Mouse (Mus musculus) MEL (cell line): ENCODE results near the gene H1fx. TPM values are rescaled to one million over a fixed set of nuclear protein-coding genes. Genes with fewer than 3 reads are reported as not detected.

Experiments used
- DNase-seq: peaks from one replicate; pipeline ENCODE4 v3.0.0; 2011; ENCODE audit warnings: low read depth, low spot score
- H3K27ac ChIP-seq: 2 replicates; pipeline ENCODE4 v1.5.1; 2012; ENCODE audit warnings: low read depth, mild to moderate bottlenecking, control low read depth, low read length, moderate library complexity; ENCODE audit not compliant: control insufficient read depth
- H3K27me3 ChIP-seq, 2 experiments: fragments of 150-350 bp in 1 of 2; sonication (generic) in 1 of 2; 2 replicates each; pipeline ENCODE4 v1.6.1; 2012; ENCODE audit warnings: low read length in 2 of 2, mild to moderate bottlenecking in 2 of 2, improper control_type of control experiment in 1 of 2, moderate library complexity in 1 of 2; ENCODE audit not compliant: insufficient read depth in 2 of 2, control insufficient read depth in 1 of 2
- H3K36me3 ChIP-seq, 2 experiments: 2 replicates each; pipeline ENCODE4 v1.6.1; 2012 to 2014; ENCODE audit warnings: low read length in 2 of 2, improper control_type of control experiment in 1 of 2, inconsistent platforms in 1 of 2, mild to moderate bottlenecking in 1 of 2; ENCODE audit not compliant: insufficient read depth in 2 of 2, control insufficient read depth in 1 of 2
- H3K4me1 ChIP-seq, 2 experiments: fragments of 150-350 bp in 1 of 2; sonication (generic) in 1 of 2; 2 replicates each; pipeline ENCODE4 v1.6.1; 2012; ENCODE audit warnings: low read length in 2 of 2, improper control_type of control experiment in 1 of 2, mild to moderate bottlenecking in 1 of 2; ENCODE audit not compliant: insufficient read depth in 2 of 2, control insufficient read depth in 1 of 2
- H3K4me3 ChIP-seq, 2 experiments: fragments of 150-350 bp in 1 of 2; sonication (generic) in 1 of 2; 2 replicates each; pipeline ENCODE4 v1.5.1; 2012; ENCODE audit warnings: low read depth in 2 of 2, low read length in 2 of 2, mild to moderate bottlenecking in 2 of 2, moderate library complexity in 2 of 2, control low read depth in 1 of 2, improper control_type of control experiment in 1 of 2; ENCODE audit not compliant: control insufficient read depth in 1 of 2, insufficient read depth in 1 of 2
- H3K79me2 ChIP-seq: 2 replicates; pipeline ENCODE4 v1.6.1; 2012; ENCODE audit warnings: mild to moderate bottlenecking, low read length, moderate library complexity; ENCODE audit not compliant: control insufficient read depth, poor library complexity, insufficient read depth
- H3K9ac ChIP-seq: 2 replicates; pipeline ENCODE4 v1.6.1; 2012; ENCODE audit warnings: low read depth, mild to moderate bottlenecking, control low read depth, low read length, moderate library complexity; ENCODE audit not compliant: control insufficient read depth, poor library complexity, severe bottlenecking
- H3K9me3 ChIP-seq: fragments of 150-350 bp; sonication (generic); replicated peaks from 2 replicates; pipeline ENCODE4 v1.6.1; 2012; ENCODE audit warnings: mild to moderate bottlenecking, low read length, improper control_type of control experiment, moderate library complexity; ENCODE audit not compliant: insufficient read depth
- BHLHE40 ChIP-seq: IDR thresholded peaks from 2 replicates; pipeline ENCODE4 v1.6.1; 2012; ENCODE audit warnings: low read depth, mild to moderate bottlenecking, inconsistent platforms, low read length, improper control_type of control experiment, borderline replicate concordance
- ELF1 ChIP-seq: IDR thresholded peaks from 2 replicates; pipeline ENCODE4 v1.6.1; 2014; ENCODE audit warnings: low read depth, mild to moderate bottlenecking, inconsistent platforms, low read length, improper control_type of control experiment, moderate library complexity
- KAT2A ChIP-seq: conservative IDR thresholded peaks from 2 replicates; pipeline ENCODE4 v1.6.1; 2012; ENCODE audit warnings: low read depth, low read length, improper control_type of control experiment, inconsistent platforms
- MAFK ChIP-seq: IDR thresholded peaks from 2 replicates; pipeline ENCODE4 v1.6.1; 2011; ENCODE audit warnings: low read depth, mild to moderate bottlenecking, low read length, improper control_type of control experiment, borderline replicate concordance
- MAX ChIP-seq: IDR thresholded peaks from 2 replicates; pipeline ENCODE4 v1.6.1; 2011; ENCODE audit warnings: low read length, improper control_type of control experiment
- MXI1 ChIP-seq: IDR thresholded peaks from 2 replicates; pipeline ENCODE4 v1.6.1; 2011; ENCODE audit warnings: mild to moderate bottlenecking, low read depth, low read length, improper control_type of control experiment
- MYC ChIP-seq: IDR thresholded peaks from 2 replicates; pipeline ENCODE4 v1.6.1; 2011; ENCODE audit warnings: low read depth, mild to moderate bottlenecking, low read length, improper control_type of control experiment, moderate library complexity
- NRF1 ChIP-seq: IDR thresholded peaks from 2 replicates; pipeline ENCODE4 v1.6.1; 2014; ENCODE audit warnings: low read depth, mild to moderate bottlenecking, inconsistent platforms, low read length, improper control_type of control experiment, moderate library complexity; ENCODE audit not compliant: poor library complexity, insufficient read depth, severe bottlenecking
- POLR2A ChIP-seq, 2 experiments: IDR thresholded peaks; 2 replicates each; pipeline ENCODE4 v1.6.1; 2011 to 2012; ENCODE audit warnings: low read length in 2 of 2, mild to moderate bottlenecking in 2 of 2, control low read depth in 1 of 2, improper control_type of control experiment in 1 of 2, low read depth in 1 of 2, moderate library complexity in 1 of 2; ENCODE audit not compliant: control insufficient read depth in 1 of 2, insufficient read depth in 1 of 2, poor library complexity in 1 of 2
- POLR2AphosphoS5 ChIP-seq: IDR thresholded peaks from 2 replicates; pipeline ENCODE4 v1.6.1; 2012; ENCODE audit warnings: low read depth, borderline replicate concordance, mild to moderate bottlenecking, inconsistent platforms, low read length, moderate library complexity, mixed read lengths
- TBP ChIP-seq: IDR thresholded peaks from 2 replicates; pipeline ENCODE4 v1.8.0; 2011; ENCODE audit warnings: low read depth, low read length, improper control_type of control experiment
- TCF12 ChIP-seq: IDR thresholded peaks from 2 replicates; pipeline ENCODE4 v1.6.1; 2014; ENCODE audit warnings: low read depth, mild to moderate bottlenecking, inconsistent platforms, low read length, improper control_type of control experiment, moderate library complexity
- USF2 ChIP-seq, 2 experiments: IDR thresholded peaks; 2 replicates each; pipeline ENCODE4 v1.6.1; 2011 to 2012; ENCODE audit warnings: improper control_type of control experiment in 2 of 2, low read length in 2 of 2, borderline replicate concordance in 1 of 2, inconsistent platforms in 1 of 2, low read depth in 1 of 2, mild to moderate bottlenecking in 1 of 2; ENCODE audit not compliant: insufficient read depth in 1 of 2
- ZKSCAN1 ChIP-seq: IDR thresholded peaks from 2 replicates; pipeline ENCODE4 v1.6.1; 2012; ENCODE audit warnings: low read depth, mild to moderate bottlenecking, inconsistent platforms, low read length, improper control_type of control experiment, moderate library complexity
- ZNF384 ChIP-seq: IDR thresholded peaks from 2 replicates; pipeline ENCODE4 v1.6.1; 2012; ENCODE audit warnings: low read depth, mild to moderate bottlenecking, inconsistent platforms, low read length, improper control_type of control experiment
- polyA plus RNA-seq, 2 experiments: library from polyadenylated mRNA; stranded (reverse) in 1 of 2; unstranded in 1 of 2; fragments of >175 nt in 1 of 2; fragments of >200 nt in 1 of 2; gene quantifications; 2 replicates each; pipeline versions ENCODE4 v1.2.1 to v1.2.4; 2012; ENCODE audit warnings: low replicate concordance in 2 of 2, low read depth in 1 of 2; ENCODE audit not compliant: insufficient read length in 2 of 2, insufficient read depth in 1 of 2, missing spikeins in 1 of 2
- total RNA-seq: library from RNA; depleted of rRNA; stranded (reverse); fragments of 300-350 nt; gene quantifications from 2 replicates; pipeline ENCODE4 v1.2.3, GENCODE M21; 2012

Gene H1fx
- total and polyA plus RNA-seq, 3 experiments = not detected

GRCm38 (mm10) chr6:88027390-88027789, 46.0 kb upstream of the H1fx start:
- Histone ChIP-seq H3K27me3 (no peaks in the 10 kb centered on the region), H3K36me3 (peaks cover 0 to 19% of the 10 kb centered on the region in 2 experiments; a peak in 2 of 4 replicates), H3K4me3 (no peak overlapping the region), H3K79me2 (peaks cover 21% of the 10 kb centered on the region), H3K9me3 (no peaks in the 10 kb centered on the region), H3K9ac (no peak overlapping the region), H3K27ac (no peak overlapping the region), H3K4me1 (no peaks in the 10 kb centered on the region)
- no peak for DNase-seq
- TF ChIP-seq ZNF384 (no peak), USF2 (IDR thresholded peaks at IDR 0.05; ENCODE audit: borderline replicate concordance in 1 of 2, insufficient read depth in 1 of 2, low read depth in 1 of 2, low read length in 2 of 2) (no peak), BHLHE40 (no peak), MAX (no peak), MAFK (no peak), KAT2A (no peak), NRF1 (no peak), TBP (no peak), POLR2AphosphoS5 (no peak), MYC (no peak), TCF12 (no peak), MXI1 (no peak), ELF1 (no peak)

GRCm38 (mm10) chr6:88023316-88023890, 42.0 kb upstream of the H1fx start:
- no peaks in the 10 kb centered on the region for H3K4me1 ChIP-seq
- H3K9me3 ChIP-seq = no peaks in the 10 kb centered on the region
- DNase-seq = no peak
- peaks cover 30% of the 10 kb centered on the region for H3K79me2 ChIP-seq
- no peaks in the 10 kb centered on the region for H3K27me3 ChIP-seq
- 0 out of 4 replicates have a peak, but pooled peaks of 1 of the 2 experiments have one; percentile 14 for TF ChIP-seq POLR2A (IDR thresholded peaks at IDR 0.05; ENCODE audit: control insufficient read depth in 1 of 2, insufficient read depth in 1 of 2, low read depth in 1 of 2, low read length in 2 of 2, poor library complexity in 1 of 2)
- no peak for TF ChIP-seq ZKSCAN1
- no peak overlapping the region for H3K9ac ChIP-seq
- no peak overlapping the region for H3K27ac ChIP-seq
- H3K4me3 ChIP-seq = no peak overlapping the region
- H3K36me3 ChIP-seq = peaks cover 0 to 20% of the 10 kb centered on the region in 2 experiments; a peak in 2 of 4 replicates
